Mouse (Mus musculus): ENCODE results near the gene Zfp697. TPM values are rescaled to one million over a fixed set of nuclear protein-coding genes. Genes with fewer than 3 reads are reported as not detected.

The Zfp697 gene
- total RNA-seq, 2 experiments from 2014 or later: 0.36 to 3.5 TPM

Other genes starting within 250 kb of the Zfp697 start
- not detected in 2 replicates for gene Adam30, start 221.8 kb upstream of the Zfp697 start, total RNA-seq (2014; fragmentation: Nextera tagmentation)
- gene Adam30, start 221.8 kb upstream of the Zfp697 start, total RNA-seq (2017): 0.86 TPM in 1 of 2 replicates, not detected in the other
- not detected in 2 replicates for gene Reg4, start 160.3 kb upstream of the Zfp697 start, total RNA-seq (2014; fragmentation: Nextera tagmentation)
- not detected in 2 replicates for gene Reg4, start 160.3 kb upstream of the Zfp697 start, total RNA-seq (2017)
- 0.17 TPM in 1 of 2 replicates, not detected in the other for gene Hmgcs2, start 102.0 kb upstream of the Zfp697 start, total RNA-seq (2014; fragmentation: Nextera tagmentation)
- gene Hmgcs2, start 102.0 kb upstream of the Zfp697 start, total RNA-seq (2017): not detected in 2 replicates
- gene Phgdh, start 42.5 kb upstream of the Zfp697 start, total RNA-seq (2014; fragmentation: Nextera tagmentation): 189 and 210 TPM in 2 replicates
- gene Phgdh, start 42.5 kb upstream of the Zfp697 start, total RNA-seq (2017): 479 and 570 TPM in 2 replicates
- not detected in 2 replicates for gene Gm4450, start 74.7 kb downstream of the Zfp697 start, total RNA-seq (2014; fragmentation: Nextera tagmentation)
- not detected in 2 replicates for gene Gm4450, start 74.7 kb downstream of the Zfp697 start, total RNA-seq (2017)
- gene Hsd3b4, start 128.1 kb downstream of the Zfp697 start, total RNA-seq (2014; fragmentation: Nextera tagmentation): not detected in 2 replicates
- gene Hsd3b4, start 128.1 kb downstream of the Zfp697 start, total RNA-seq (2017): not detected in 2 replicates
- gene Gm10681, start 206.3 kb downstream of the Zfp697 start, total RNA-seq (2014; fragmentation: Nextera tagmentation): not detected in 2 replicates
- gene Gm10681, start 206.3 kb downstream of the Zfp697 start, total RNA-seq (2017): not detected in 2 replicates
- gene Hsd3b5, start 247.8 kb downstream of the Zfp697 start, total RNA-seq (2014; fragmentation: Nextera tagmentation): not detected in 2 replicates
- not detected in 2 replicates for gene Hsd3b5, start 247.8 kb downstream of the Zfp697 start, total RNA-seq (2017)